Mouse (Mus musculus): ENCODE data around the gene Ticam1. TPM values are rescaled to one million over a fixed set of nuclear protein-coding genes. Genes with fewer than 3 reads are reported as not detected.

Ticam1 gene
- total RNA-seq, 2 experiments from 2014 or later, result 5.5 to 5.9 TPM

GRCm38 (mm10) chr17:56291826-56292475 is 15.4 kb upstream of the Ticam1 start:
- intact Hi-C loops (cut with DNase I), result no loop called here
- no peak for DNase-seq (ENCODE audit: low spot score in 2 of 2)

- intact Hi-C loops (cut with DNase I), result no loop called here
- peak; percentile 76 to 86 for DNase-seq (ENCODE audit: low spot score in 2 of 2)
These were observed 14.6 kb upstream of the Ticam1 start for GRCm38 (mm10) chr17:56291171-56291511.

- intact Hi-C loops (cut with DNase I), result no loop called here
These were observed 14.0 kb upstream of the Ticam1 start for GRCm38 (mm10) chr17:56290388-56291170.

GRCm38 (mm10) chr17:56289371-56290331 is 13.1 kb upstream of the Ticam1 start:
- intact Hi-C loops (cut with DNase I), result no loop called here

More at GRCm38 (mm10) chr17:56290388-56291170, 14.0 kb upstream of the Ticam1 start:
- peak; percentile 42 to 74 for DNase-seq (ENCODE audit: low spot score in 2 of 2)

GRCm38 (mm10) chr17:56288866-56289265 is 12.3 kb upstream of the Ticam1 start:
- intact Hi-C loops (cut with DNase I), result no loop called here
- no peak for DNase-seq (ENCODE audit: low spot score in 2 of 2)

More at GRCm38 (mm10) chr17:56289371-56290331, 13.1 kb upstream of the Ticam1 start:
- no peak for DNase-seq (ENCODE audit: low spot score in 2 of 2)

- no peak for DNase-seq (ENCODE audit: low spot score in 2 of 2)
- intact Hi-C loops (cut with DNase I), result no loop called here
These were observed 11.2 kb upstream of the Ticam1 start for GRCm38 (mm10) chr17:56287830-56288229.

GRCm38 (mm10) chr17:56285995-56286394 is 9.4 kb upstream of the Ticam1 start:
- intact Hi-C loops (cut with DNase I), result no loop called here
- DNase-seq (ENCODE audit: low spot score in 2 of 2), result no peak

DNA sequence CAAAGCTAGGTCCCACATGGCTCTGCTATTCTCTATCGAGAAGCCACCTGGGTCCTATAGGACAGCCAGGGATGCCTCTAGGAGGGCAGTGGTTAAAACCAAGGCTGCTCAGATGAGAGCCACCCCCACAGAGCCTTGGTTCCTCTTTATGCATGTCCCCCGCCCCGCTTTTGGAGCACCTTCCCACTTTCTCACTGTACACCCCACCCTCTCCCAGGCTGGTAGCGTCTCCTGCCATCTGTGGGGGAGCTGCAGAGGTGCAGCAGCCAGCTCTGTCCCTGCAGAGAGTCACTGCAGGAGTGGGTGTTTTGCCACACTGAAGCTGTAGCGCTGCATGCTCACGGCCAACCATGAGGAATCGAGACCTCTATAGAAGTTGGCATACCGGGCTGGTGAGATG is 6.7 kb upstream of the Ticam1 start:
- peak; percentile 61 to 82 for DNase-seq (ENCODE audit: low spot score in 2 of 2)

DNA sequence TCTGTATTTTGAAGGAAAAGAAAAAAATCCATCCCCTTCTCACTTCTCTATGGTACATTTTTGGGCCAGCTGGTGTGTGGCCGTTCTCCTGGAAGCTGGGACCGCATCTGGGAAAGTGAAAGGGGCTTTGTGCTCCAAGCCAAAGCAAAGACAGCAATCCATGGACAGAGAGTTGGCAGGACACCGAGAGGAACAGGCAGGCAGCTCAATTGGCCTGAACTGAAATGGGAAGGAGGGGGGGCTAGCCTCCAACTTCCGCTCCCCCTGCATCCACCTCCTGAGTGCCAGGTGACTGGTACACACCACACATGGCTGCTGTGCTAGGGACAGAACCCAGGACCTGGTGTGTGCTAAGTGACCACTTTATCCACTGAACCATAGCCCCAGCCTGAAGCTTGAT is 6.2 kb upstream of the Ticam1 start:
- DNase-seq (ENCODE audit: low spot score in 2 of 2), result peak in 1 of 2 experiments; percentile 60
- intact Hi-C loops (cut with DNase I), result no loop called here

More for the DNA sequence above, 6.7 kb upstream of the Ticam1 start:
- intact Hi-C loops (cut with DNase I), result no loop called here

- DNase-seq (ENCODE audit: low spot score in 2 of 2), result no peak
- intact Hi-C loops (cut with DNase I), result no loop called here
These were observed 4.6 kb upstream of the Ticam1 start for GRCm38 (mm10) chr17:56281193-56281592.

GRCm38 (mm10) chr17:56279481-56280155 is 3.0 kb upstream of the Ticam1 start:
- intact Hi-C loops (cut with DNase I), result no loop called here
- DNase-seq (ENCODE audit: low spot score in 2 of 2), result no peak

- intact Hi-C loops (cut with DNase I), result no loop called here
These were observed 1.8 kb upstream of the Ticam1 start for GRCm38 (mm10) chr17:56278340-56278739.

GRCm38 (mm10) chr17:56277567-56277893 is 944 bp upstream of the Ticam1 start:
- intact Hi-C loops (cut with DNase I), result no loop called here
- no peak for DNase-seq (ENCODE audit: low spot score in 2 of 2)

More at GRCm38 (mm10) chr17:56278340-56278739, 1.8 kb upstream of the Ticam1 start:
- DNase-seq (ENCODE audit: low spot score in 2 of 2), result no peak

DNA sequence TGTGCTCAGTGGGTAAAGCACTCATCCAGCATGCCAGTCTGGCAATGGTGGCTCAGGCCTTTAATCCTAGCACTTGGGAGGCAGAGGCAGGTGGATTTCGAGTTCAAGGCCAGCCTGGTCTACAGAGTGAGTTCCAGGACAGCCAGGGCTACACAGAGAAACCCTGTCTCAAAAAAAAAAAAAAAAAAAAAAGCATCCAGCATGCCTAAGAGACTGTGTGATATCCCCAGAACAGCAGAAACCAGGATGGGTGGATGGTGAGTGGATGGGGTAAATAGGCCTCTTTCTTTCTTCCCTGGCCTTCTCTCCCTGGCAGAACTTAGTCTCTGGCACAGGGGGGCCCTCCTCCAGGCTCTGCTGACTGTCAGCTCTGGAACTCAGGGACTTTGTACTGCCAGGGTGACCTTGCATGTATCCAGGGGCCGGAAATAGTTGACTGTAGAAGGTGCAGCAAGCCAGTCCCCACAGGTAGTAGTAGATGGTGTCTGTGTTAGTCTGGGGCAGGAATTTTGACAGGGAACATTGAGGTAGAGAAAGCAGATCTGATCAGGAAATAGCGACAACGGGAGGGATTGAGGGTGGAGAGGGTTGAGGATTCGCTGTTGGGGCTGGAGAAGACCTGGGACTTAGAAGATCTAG is 625 bp downstream of the Ticam1 start:
- no peak for DNase-seq (ENCODE audit: low spot score in 2 of 2)
- intact Hi-C loops (cut with DNase I), result no loop called here

DNA sequence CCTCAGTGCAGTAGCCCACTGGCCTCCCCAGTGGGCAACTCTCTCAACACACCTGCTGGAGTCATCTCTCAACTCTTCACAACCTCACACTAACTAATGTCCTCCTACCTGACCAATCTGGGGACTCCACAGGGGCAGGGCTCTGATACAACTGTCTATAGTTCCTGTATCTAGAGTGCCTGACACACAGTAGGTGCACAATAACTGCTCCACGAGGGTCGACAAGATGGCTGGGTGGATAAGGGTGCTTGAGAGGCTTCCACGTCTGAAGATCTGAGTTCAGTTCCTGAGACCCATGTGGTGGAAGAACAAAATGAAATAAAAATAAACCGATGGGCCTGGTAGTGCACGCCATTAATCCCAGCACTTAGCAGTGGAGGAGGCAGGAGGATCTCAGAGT is 2.6 kb downstream of the Ticam1 start:
- intact Hi-C loops (cut with DNase I), result no loop called here
- no peak for DNase-seq (ENCODE audit: low spot score in 2 of 2)

DNA sequence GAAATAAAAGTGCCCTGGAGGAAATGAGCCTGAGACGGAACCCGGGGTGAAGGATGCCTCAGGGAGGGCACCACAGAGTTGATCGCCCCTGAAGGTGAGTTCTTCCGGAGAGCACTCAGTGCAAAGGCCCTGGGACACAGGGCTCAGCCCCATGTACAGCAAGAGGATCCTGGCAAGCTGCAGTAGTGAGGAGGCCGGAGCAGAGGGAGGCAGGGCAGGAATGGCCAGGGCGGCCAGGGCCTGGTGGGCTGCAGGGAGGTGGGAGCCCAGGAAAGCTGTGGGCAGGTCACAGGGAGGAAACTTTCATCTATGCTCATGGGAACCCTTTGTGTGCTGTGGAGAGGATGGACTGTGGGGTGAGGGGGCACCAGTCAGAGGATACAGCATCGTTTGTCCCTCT is 3.1 kb downstream of the Ticam1 start:
- intact Hi-C loops (cut with DNase I), result no loop called here
- DNase-seq (ENCODE audit: low spot score in 2 of 2), result no peak

GRCm38 (mm10) chr17:56272644-56273043 is 3.9 kb downstream of the Ticam1 start:
- DNase-seq (ENCODE audit: low spot score in 2 of 2), result no peak
- intact Hi-C loops (cut with DNase I), result no loop called here

GRCm38 (mm10) chr17:56271609-56272253 is 4.9 kb downstream of the Ticam1 start:
- intact Hi-C loops (cut with DNase I), result no loop called here
- DNase-seq (ENCODE audit: low spot score in 2 of 2), result no peak
